Mouse (Mus musculus) lung, postnatal 0 days (tissue): ENCODE measurements around the gene Spata17. TPM values are rescaled to one million over a fixed set of nuclear protein-coding genes. Genes with fewer than 3 reads are reported as not detected.
A peak's percentile ranks its signal among the peaks of the same experiment; 100 is the strongest.

Experiments used
- ATAC-seq: fragments of 200-750 bp; cut with Nextera tagmentation; 2 replicates; pipeline ENCODE4 v1.8.0; 2017; ENCODE audit warnings: moderate library complexity
- DNase-seq: peaks from one replicate; pipeline ENCODE4 v3.0.0-alpha.2; 2016; ENCODE audit warnings: low spot score
- H3K27ac ChIP-seq: fragments of 300-500 bp; sonication (generic); 2 replicates; pipeline ENCODE4 v1.5.1; 2014; ENCODE audit warnings: antibody characterized with exemption, mild to moderate bottlenecking, low read length, mixed read lengths
- H3K27me3 ChIP-seq: fragments of 300-500 bp; sonication (generic); replicated peaks from 2 replicates; pipeline ENCODE4 v1.6.1; 2014; ENCODE audit warnings: low read length, mixed read lengths; ENCODE audit not compliant: insufficient read depth
- H3K36me3 ChIP-seq: fragments of 300-500 bp; sonication (generic); 2 replicates; pipeline ENCODE4 v1.6.1; 2014; ENCODE audit warnings: low read length, mixed read lengths; ENCODE audit not compliant: insufficient read depth
- H3K4me1 ChIP-seq: fragments of 300-500 bp; sonication (generic); 2 replicates; pipeline ENCODE4 v1.6.1; 2014; ENCODE audit warnings: antibody characterized with exemption, low read depth, low read length, mixed read lengths; ENCODE audit not compliant: insufficient read depth
- H3K4me2 ChIP-seq: fragments of 300-500 bp; sonication (generic); replicated peaks from 2 replicates; pipeline ENCODE4 v1.6.1; 2014; ENCODE audit warnings: low read depth, mild to moderate bottlenecking, low read length, moderate library complexity, mixed read lengths
- H3K4me3 ChIP-seq: fragments of 300-500 bp; sonication (generic); 2 replicates; pipeline ENCODE4 v1.5.1; 2014; ENCODE audit warnings: low read depth, low read length
- H3K9ac ChIP-seq: fragments of 300-500 bp; sonication (generic); replicated peaks from 2 replicates; pipeline ENCODE4 v1.6.1; 2014; ENCODE audit warnings: low read depth, mild to moderate bottlenecking
- H3K9me3 ChIP-seq: fragments of 300-500 bp; sonication (generic); 2 replicates; pipeline ENCODE4 v1.6.1; 2016; ENCODE audit warnings: low read length, mixed read lengths
- CTCF ChIP-seq: IDR thresholded peaks from 2 replicates; pipeline ENCODE4 v1.5.1; 2016; ENCODE audit warnings: antibody characterized with exemption, mild to moderate bottlenecking
- EP300 ChIP-seq: IDR thresholded peaks from 2 replicates; pipeline ENCODE4 v1.6.1; 2016; ENCODE audit warnings: antibody characterized with exemption, mild to moderate bottlenecking, control low read depth
- WGBS: fragments of 180-500 bp; shearing (Covaris S2); extraction: QIAGEN DNeasy Blood & Tissue Kit; methylation state at CpG from one replicate; pipeline ENCODE4 v1.1.7; 2014; 5-methylcytosine and 5-hydroxymethylcytosine counted together
- polyA plus RNA-seq: library from polyadenylated mRNA; unstranded; fragments of >200 nt; fragmentation: Nextera tagmentation; extraction: Ambion mirVana; gene quantifications from 2 replicates; pipeline ENCODE4 v1.2.1, GENCODE M21; 2015

Gene Spata17
- polyA plus RNA-seq, 1 experiment from 2014 or later: 3.1 TPM

GRCm38 (mm10) chr1:187031796-187032195, 183.5 kb downstream of the Spata17 start:
- TF ChIP-seq CTCF (peak; percentile 94), EP300 (no peak)
- 19% methylated on average over 6 of the region's 6 CpGs for WGBS
- H3K9me3 ChIP-seq: no peaks in the 10 kb centered on the region
- H3K4me2 ChIP-seq: no peak overlapping the region
- DNase-seq: peak; percentile 86
- no peak overlapping the region for H3K27ac ChIP-seq
- no peaks in the 10 kb centered on the region for H3K27me3 ChIP-seq
- H3K4me1 ChIP-seq: no peaks in the 10 kb centered on the region
- no peaks in the 10 kb centered on the region for H3K36me3 ChIP-seq
- ATAC-seq: peak; percentile 73
- no peak overlapping the region for H3K9ac ChIP-seq
- no peak overlapping the region for H3K4me3 ChIP-seq

GRCm38 (mm10) chr1:187028841-187029240, 186.4 kb downstream of the Spata17 start:
- H3K9me3 ChIP-seq: no peaks in the 10 kb centered on the region
- 82% methylated on average over 6 of the region's 6 CpGs for WGBS
- DNase-seq: no peak
- H3K36me3 ChIP-seq: no peaks in the 10 kb centered on the region
- H3K27me3 ChIP-seq: no peaks in the 10 kb centered on the region
- TF ChIP-seq CTCF: no peak
- no peaks in the 10 kb centered on the region for H3K4me1 ChIP-seq
- H3K9ac ChIP-seq: no peak overlapping the region
- no peak overlapping the region for H3K4me2 ChIP-seq
- ATAC-seq: no peak
- no peak overlapping the region for H3K4me3 ChIP-seq
- H3K27ac ChIP-seq: no peak overlapping the region

- H3K4me2 ChIP-seq: no peak overlapping the region
- H3K9me3 ChIP-seq: no peaks in the 10 kb centered on the region
- no peak overlapping the region for H3K27ac ChIP-seq
- no peak overlapping the region for H3K9ac ChIP-seq
- DNase-seq (peak; percentile 32), ATAC-seq (no peak)
- no peaks in the 10 kb centered on the region for H3K4me1 ChIP-seq
- no peak overlapping the region for H3K4me3 ChIP-seq
- H3K36me3 ChIP-seq: no peaks in the 10 kb centered on the region
- TF ChIP-seq EP300 (no peak), CTCF (no peak)
- H3K27me3 ChIP-seq: no peaks in the 10 kb centered on the region
- WGBS: 71% methylated on average over 7 of the region's 7 CpGs
Observed at GRCm38 (mm10) chr1:187020011-187020410, 195.3 kb downstream of the Spata17 start.

- Histone ChIP-seq H3K4me1 (no peaks in the 10 kb centered on the region), H3K27ac (no peak overlapping the region), H3K9me3 (no peaks in the 10 kb centered on the region), H3K9ac (no peak overlapping the region), H3K27me3 (no peaks in the 10 kb centered on the region), H3K36me3 (no peaks in the 10 kb centered on the region), H3K4me3 (no peak overlapping the region), H3K4me2 (no peak overlapping the region)
- TF ChIP-seq CTCF: no peak
- no peak for TF ChIP-seq EP300
- DNase-seq (no peak), ATAC-seq (no peak)
- WGBS: 46% methylated on average over 4 of the region's 4 CpGs
Observed at GRCm38 (mm10) chr1:187016116-187016515, 199.1 kb downstream of the Spata17 start.

GRCm38 (mm10) chr1:187015673-187016072, 199.6 kb downstream of the Spata17 start:
- 57% methylated on average over 1 of the region's 1 CpGs for WGBS
- H3K27me3 ChIP-seq: no peaks in the 10 kb centered on the region
- H3K36me3 ChIP-seq: no peaks in the 10 kb centered on the region
- H3K9me3 ChIP-seq: no peaks in the 10 kb centered on the region
- H3K4me2 ChIP-seq: no peak overlapping the region
- no peak overlapping the region for H3K27ac ChIP-seq
- ATAC-seq (no peak), DNase-seq (no peak)
- H3K4me1 ChIP-seq: no peaks in the 10 kb centered on the region
- H3K4me3 ChIP-seq: no peak overlapping the region
- TF ChIP-seq EP300: no peak
- TF ChIP-seq CTCF: no peak
- no peak overlapping the region for H3K9ac ChIP-seq

GRCm38 (mm10) chr1:187014141-187014540, 201.1 kb downstream of the Spata17 start:
- DNase-seq (no peak), ATAC-seq (no peak)
- no peak for TF ChIP-seq EP300
- no peak for TF ChIP-seq CTCF
- Histone ChIP-seq H3K9ac (no peak overlapping the region), H3K4me2 (no peak overlapping the region), H3K4me3 (no peak overlapping the region), H3K27ac (no peak overlapping the region), H3K27me3 (no peaks in the 10 kb centered on the region), H3K9me3 (no peaks in the 10 kb centered on the region), H3K4me1 (no peaks in the 10 kb centered on the region), H3K36me3 (no peaks in the 10 kb centered on the region)
- 86% methylated on average over 2 of the region's 2 CpGs for WGBS

GRCm38 (mm10) chr1:187011601-187012000, 203.7 kb downstream of the Spata17 start:
- H3K9me3 ChIP-seq: no peaks in the 10 kb centered on the region
- H3K4me1 ChIP-seq: no peaks in the 10 kb centered on the region
- H3K27me3 ChIP-seq: no peaks in the 10 kb centered on the region
- H3K4me2 ChIP-seq: no peak overlapping the region
- no peak overlapping the region for H3K9ac ChIP-seq
- DNase-seq: no peak
- H3K27ac ChIP-seq: no peak overlapping the region
- WGBS: 87% methylated on average over 4 of the region's 4 CpGs
- H3K4me3 ChIP-seq: no peak overlapping the region
- no peaks in the 10 kb centered on the region for H3K36me3 ChIP-seq
- ATAC-seq: no peak
- no peak for TF ChIP-seq EP300
- TF ChIP-seq CTCF: no peak
